Mouse (Mus musculus): ENCODE data around the gene Hivep3.

Gene Hivep3

GRCm38 (mm10) chr4:119761459-119762121 is 28.0 kb downstream of the Hivep3 start:
- DNase-seq = no peak

GRCm38 (mm10) chr4:119762171-119762570 is 28.6 kb downstream of the Hivep3 start:
- no peak for DNase-seq

- no peak for DNase-seq
Observed at GRCm38 (mm10) chr4:119768046-119768445, 34.5 kb downstream of the Hivep3 start.

GRCm38 (mm10) chr4:119775913-119776312 is 42.3 kb downstream of the Hivep3 start:
- DNase-seq = no peak

GRCm38 (mm10) chr4:119777146-119777545 is 43.6 kb downstream of the Hivep3 start:
- no peak for DNase-seq

GRCm38 (mm10) chr4:119779561-119780400 is 46.2 kb downstream of the Hivep3 start:
- no peak for DNase-seq

GRCm38 (mm10) chr4:119780881-119781280 is 47.3 kb downstream of the Hivep3 start:
- DNase-seq = no peak

- DNase-seq = peak in 1 of 2 experiments; percentile 3
Observed at GRCm38 (mm10) chr4:119784959-119785358, 51.4 kb downstream of the Hivep3 start.

GRCm38 (mm10) chr4:119786307-119786706 is 52.7 kb downstream of the Hivep3 start:
- no peak for DNase-seq

- no peak for DNase-seq
Observed at GRCm38 (mm10) chr4:119786721-119787120, 53.1 kb downstream of the Hivep3 start.

- DNase-seq = no peak
Observed at GRCm38 (mm10) chr4:119788746-119789145, 55.2 kb downstream of the Hivep3 start.

- DNase-seq = no peak
Observed at GRCm38 (mm10) chr4:119789495-119790148, 56.0 kb downstream of the Hivep3 start.

GRCm38 (mm10) chr4:119798891-119799290 is 65.3 kb downstream of the Hivep3 start:
- no peak for DNase-seq

- no peak for DNase-seq
Observed at GRCm38 (mm10) chr4:119806556-119806955, 73.0 kb downstream of the Hivep3 start.

GRCm38 (mm10) chr4:119807359-119807758 is 73.8 kb downstream of the Hivep3 start:
- no peak for DNase-seq

GRCm38 (mm10) chr4:119809245-119809644 is 75.7 kb downstream of the Hivep3 start:
- peak; percentile 19 to 23 for DNase-seq

- DNase-seq = peak; percentile 12 to 19
Observed at GRCm38 (mm10) chr4:119812775-119813174, 79.2 kb downstream of the Hivep3 start.

GRCm38 (mm10) chr4:119813500-119814184 is 80.1 kb downstream of the Hivep3 start:
- no peak for DNase-seq

GRCm38 (mm10) chr4:119814185-119815132 is 80.9 kb downstream of the Hivep3 start:
- DNase-seq = no peak

GRCm38 (mm10) chr4:119815133-119815792 is 81.7 kb downstream of the Hivep3 start:
- no peak for DNase-seq

- DNase-seq = no peak
Observed at GRCm38 (mm10) chr4:119815793-119816161, 82.2 kb downstream of the Hivep3 start.
